Mouse (Mus musculus) heart, adult 2 months (tissue): ENCODE data around the gene Snai3. TPM values are rescaled to one million over a fixed set of nuclear protein-coding genes. Genes with fewer than 3 reads are reported as not detected.

Experiments used
- DNase-seq, 2 experiments: peaks; one replicate each; pipeline ENCODE4 v3.0.0; 2021
- H3K27ac ChIP-seq: fragments of 200-600 bp; 2 replicates; pipeline ENCODE4 v1.8.1; 2022
- H3K27me3 ChIP-seq: fragments of 200-500 bp; 2 replicates; pipeline ENCODE4 v1.6.1; 2012; ENCODE audit warnings: mild to moderate bottlenecking, low read length, inconsistent platforms, mixed read lengths; ENCODE audit not compliant: control insufficient read depth, insufficient read depth
- H3K36me3 ChIP-seq: fragments of 200-500 bp; 2 replicates; pipeline ENCODE4 v1.6.1; 2012; ENCODE audit warnings: low read length, inconsistent platforms; ENCODE audit not compliant: control insufficient read depth, insufficient read depth
- H3K4me1 ChIP-seq: fragments of 200-500 bp; 2 replicates; pipeline ENCODE4 v1.6.1; 2011; ENCODE audit warnings: low read length; ENCODE audit not compliant: control insufficient read depth, insufficient read depth
- H3K4me3 ChIP-seq: fragments of 200-600 bp; 2 replicates; pipeline ENCODE4 v1.8.1; 2022
- H3K79me2 ChIP-seq: fragments of 200-500 bp; replicated peaks from 2 replicates; pipeline ENCODE4 v1.6.1; 2012; ENCODE audit warnings: mild to moderate bottlenecking, inconsistent platforms, low read length, moderate library complexity, mixed read lengths; ENCODE audit not compliant: control insufficient read depth, insufficient read depth
- H3K9ac ChIP-seq: fragments of 200-500 bp; 2 replicates; pipeline ENCODE4 v1.6.1; 2012; ENCODE audit warnings: low read depth, mild to moderate bottlenecking, control low read depth, inconsistent platforms, low read length, mixed read lengths
- CTCF ChIP-seq: fragments of 200-600 bp; IDR thresholded peaks from 2 replicates; pipeline ENCODE4 v1.8.1; 2022; ENCODE audit warnings: antibody characterized with exemption, mild to moderate bottlenecking, moderate library complexity
- EP300 ChIP-seq: fragments of 200-500 bp; IDR thresholded peaks from 2 replicates; pipeline ENCODE4 v1.6.1; 2011; ENCODE audit warnings: low read depth, low read length, control low read depth; ENCODE audit not compliant: insufficient read depth
- POLR2A ChIP-seq: fragments of 200-500 bp; IDR thresholded peaks from 2 replicates; pipeline ENCODE4 v1.6.1; 2011; ENCODE audit warnings: mild to moderate bottlenecking, low read depth, low read length, control low read depth; ENCODE audit not compliant: insufficient read depth
- WGBS: fragments of 180-500 bp; shearing (Covaris S2); methylation state at CpG from one replicate; pipeline ENCODE4 v1.1.7; 2018; 5-methylcytosine and 5-hydroxymethylcytosine counted together
- intact Hi-C: fragments of 180-260 bp; cut with DNase I; formaldehyde crosslinking; loops from one replicate; pipeline ENCODE4 v1.15.1; 2025
- polyA plus RNA-seq: library from polyadenylated mRNA; depleted of rRNA; stranded (reverse); fragments of >200 nt; gene quantifications from 2 replicates; pipeline ENCODE4 v1.2.3, GENCODE M21; 2012
- total RNA-seq, 2 experiments: library from RNA; stranded (reverse); gene quantifications; 2 replicates each; pipeline ENCODE4 v1.2.3; 2021

The Snai3 gene
- total and polyA plus RNA-seq, 3 experiments, result 1.6 to 8.2 (median 8.1) TPM

GRCm38 (mm10) chr8:122483877-122484276, 23.3 kb upstream of the Snai3 start:
- Histone ChIP-seq H3K4me1 (no peaks in the 10 kb centered on the region), H3K27ac (no peak overlapping the region), H3K36me3 (no peaks in the 10 kb centered on the region), H3K27me3 (no peaks in the 10 kb centered on the region), H3K4me3 (no peak overlapping the region), H3K79me2 (no peaks in the 10 kb centered on the region), H3K9ac (no peak overlapping the region)
- 98% methylated on average over 7 of the region's 7 CpGs for WGBS
- intact Hi-C loops, result no loop called here
- no peak for DNase-seq
- peak; percentile 43 for TF ChIP-seq CTCF
- TF ChIP-seq EP300, result no peak

GRCm38 (mm10) chr8:122482448-122482847, 21.9 kb upstream of the Snai3 start:
- 77% methylated on average over 8 of the region's 8 CpGs for WGBS
- H3K9ac ChIP-seq, result no peak overlapping the region
- no peak overlapping the region for H3K4me3 ChIP-seq
- DNase-seq, result no peak
- intact Hi-C loops, result no loop called here
- no peaks in the 10 kb centered on the region for H3K27me3 ChIP-seq
- H3K27ac ChIP-seq, result no peak overlapping the region
- H3K79me2 ChIP-seq, result no peaks in the 10 kb centered on the region
- TF ChIP-seq EP300 (no peak), CTCF (no peak), POLR2A (no peak)
- no peaks in the 10 kb centered on the region for H3K4me1 ChIP-seq
- no peaks in the 10 kb centered on the region for H3K36me3 ChIP-seq

DNA sequence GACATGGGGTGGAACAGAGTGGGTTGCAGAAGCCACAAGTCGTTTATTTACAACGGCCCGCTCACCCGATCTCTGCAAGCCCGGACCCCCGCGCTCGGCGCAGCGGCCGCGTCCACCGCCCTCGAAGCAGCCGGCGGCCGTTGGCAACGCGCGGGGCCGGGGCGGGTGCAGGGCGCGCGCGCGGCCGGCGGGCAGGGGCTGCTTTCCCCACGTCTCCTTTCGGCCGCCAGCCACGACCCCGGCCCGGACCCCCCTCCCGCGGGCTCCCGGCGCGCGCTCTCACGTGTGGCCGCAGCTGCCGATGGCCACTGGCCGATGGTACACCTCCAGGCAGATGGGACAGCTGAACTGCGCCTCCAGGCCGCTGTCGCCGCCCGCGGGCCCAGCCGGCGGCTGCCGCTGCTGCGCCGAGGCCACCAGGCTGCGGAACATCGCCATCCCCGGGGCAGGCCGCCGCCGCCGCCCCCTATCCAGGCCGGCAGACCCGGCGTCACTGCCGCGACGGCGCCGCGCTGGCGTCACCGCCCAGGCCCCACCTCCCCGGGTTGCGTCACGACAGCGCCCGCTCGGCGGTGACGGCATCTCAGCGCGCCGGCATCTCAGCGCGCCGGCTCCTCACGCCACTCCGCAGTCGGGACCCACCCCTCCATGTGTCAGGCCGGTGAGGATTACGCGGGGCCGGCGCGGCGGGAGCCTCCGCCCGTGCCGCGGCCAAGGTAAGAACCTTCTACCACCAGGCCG, 15.2 kb upstream of the Snai3 start, which contains the start of the genes Rnf166 and Ctu2:
Rnf166 (minus strand) TSS at position 485 of the 741 bp plus-strand sequence.
Ctu2 (plus strand) TSS at position 564 of the 741 bp plus-strand sequence.
- WGBS, result under 1% methylated on average over 103 of the region's 103 CpGs
- Histone ChIP-seq H3K27me3 (no peaks in the 10 kb centered on the region), H3K36me3 (no peaks in the 10 kb centered on the region), H3K4me1 (peaks cover 7% of the 10 kb centered on the region), H3K4me3 (peak within 1 kb of the TSS; percentile 97), H3K79me2 (no peaks in the 10 kb centered on the region; the same call in 1 of the 2 replicates), H3K27ac (peak within 1 kb of the TSS; percentile 92), H3K9ac (peak within 1 kb of the TSS; percentile 90)
- peak; percentile 94 to 98 for DNase-seq
- TF ChIP-seq EP300, result peak; percentile 50; the same call in 1 of the 2 replicates
- TF ChIP-seq POLR2A, result peak; percentile 55; the same call in 1 of the 2 replicates
- peak; percentile 16; the same call in 1 of the 2 replicates for TF ChIP-seq CTCF
- intact Hi-C loops, result loop anchor here (2.0 to 10.0 kb wide), 3 partner anchors 27 to 739 kb away; partner anchors contain the start of genes Chmp1a, Spata33 and Zc3h18

DNA sequence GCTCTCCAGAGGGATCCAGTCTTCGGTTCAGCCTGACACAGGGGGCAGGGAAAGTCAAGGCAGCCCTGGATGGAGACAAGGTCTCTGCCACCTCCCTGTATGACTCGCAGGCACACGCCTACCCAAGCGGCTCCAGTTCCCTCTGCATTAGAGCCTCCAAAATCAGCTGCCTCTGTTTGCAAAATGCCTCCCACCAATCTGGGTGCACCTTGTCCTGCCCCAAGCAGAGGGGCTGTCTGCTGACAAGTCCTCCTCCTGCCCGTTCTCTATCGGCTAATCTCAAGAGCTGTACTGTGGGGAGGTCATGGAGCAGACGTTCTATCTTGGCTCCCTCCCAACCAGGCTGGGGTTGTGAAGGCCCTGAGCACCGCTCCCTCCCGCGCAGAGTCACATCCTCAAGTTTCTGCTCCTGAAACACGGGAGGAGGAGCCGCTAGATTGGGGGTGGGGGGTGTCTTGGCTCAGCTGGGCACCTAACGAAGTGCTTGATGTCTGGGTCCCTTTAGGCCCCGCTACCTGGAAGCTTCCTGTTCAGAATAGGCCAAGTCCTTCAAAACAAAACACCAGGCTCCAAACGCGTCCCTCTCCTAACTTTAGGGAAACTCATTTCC, 14.5 kb upstream of the Snai3 start:
- TF ChIP-seq CTCF, result no peak
- TF ChIP-seq EP300, result 0 out of 2 replicates have a peak, but pooled peaks have one; percentile 38
- Histone ChIP-seq H3K27ac (peak overlapping the region; percentile 92), H3K4me1 (peaks cover 7% of the 10 kb centered on the region), H3K4me3 (peak overlapping the region; percentile 97), H3K27me3 (no peaks in the 10 kb centered on the region), H3K36me3 (no peaks in the 10 kb centered on the region), H3K79me2 (no peaks in the 10 kb centered on the region; the same call in 1 of the 2 replicates), H3K9ac (peak overlapping the region; percentile 90)
- DNase-seq, result peak; percentile 50 to 51
- intact Hi-C loops, result loop anchor here (2.0 to 10.0 kb wide), 2 partner anchors 26 to 740 kb away; partner anchors contain the start of genes Chmp1a and Spata33
- WGBS, result 1% methylated on average over 16 of the region's 16 CpGs

- Histone ChIP-seq H3K9ac (no peak overlapping the region), H3K27ac (no peak overlapping the region), H3K4me3 (no peak overlapping the region), H3K79me2 (no peaks in the 10 kb centered on the region; the same call in 1 of the 2 replicates), H3K27me3 (no peaks in the 10 kb centered on the region), H3K4me1 (peaks cover 7% of the 10 kb centered on the region), H3K36me3 (no peaks in the 10 kb centered on the region)
- no peak for TF ChIP-seq CTCF
- TF ChIP-seq POLR2A, result no peak
- peak; percentile 34 to 42 for DNase-seq
- intact Hi-C loops, result loop anchor here (2.0 to 10.0 kb wide), 2 partner anchors 25 to 741 kb away; partner anchors contain the start of genes Chmp1a and Spata33
- 74% methylated on average over 8 of the region's 8 CpGs for WGBS
Measured at GRCm38 (mm10) chr8:122473911-122474421, 13.4 kb upstream of the Snai3 start.
